Mouse (Mus musculus): ENCODE results near the gene Irx4.

GRCm38 (mm10) chr13:73269891-73270290 is 9.6 kb downstream of the Irx4 start:
- no peak for TF ChIP-seq CTCF (conservative IDR thresholded peaks at IDR 0.05; ENCODE audit: insufficient read depth, insufficient read length, low read depth, low read length)
- TF ChIP-seq POLR2A (IDR thresholded peaks at IDR 0.05; ENCODE audit: low read depth, low read length): no peak

Measured in kidney, adult 2 months (tissue).